21 mouse cellular contexts compared by ENCODE assay signal in the genomic region with DNA sequence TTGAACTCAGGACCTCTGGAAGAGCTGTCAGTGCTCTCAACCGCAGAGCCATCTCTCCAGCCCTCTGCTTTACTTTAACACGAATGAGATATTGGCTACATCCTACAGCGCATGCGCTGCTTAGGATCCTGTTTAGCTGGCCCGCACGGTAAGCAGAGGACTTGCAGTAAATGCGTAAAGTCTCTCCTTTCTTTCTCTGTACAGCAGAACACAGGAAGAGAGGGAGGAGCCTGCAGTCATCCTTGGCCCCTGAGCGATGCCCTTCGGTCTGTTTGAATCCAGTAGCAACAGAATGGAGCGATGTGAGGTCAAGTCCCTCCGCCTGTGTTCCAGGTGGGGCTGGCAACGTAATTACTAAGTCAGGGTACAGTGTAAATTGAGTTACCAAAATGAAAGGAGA. TPM values are rescaled to one million over a fixed set of nuclear protein-coding genes. Genes with fewer than 3 reads are reported as not detected.
DNase-seq lines count a peak whose midpoint lies in the region; ATAC-seq lines count a peak whose summit lies in the region.
"Had no signal": no experiment of that assay in that cellular context is flagged by ENCODE, and none has a peak within 500 bp of the region (broad histone marks: within the 10 kb centered on the region; RNA-seq: fewer than 3 reads in every experiment).

No protein-coding gene starts in this region.

- H3K4me2 ChIP-seq in embryonic facial prominence, embryonic 13.5 days, result peak overlapping the region; percentile 18; the same call in 1 of the 2 replicates
- H3K4me2 ChIP-seq: embryonic facial prominence, embryonic 15.5 days; heart, embryonic 13.5 days; hindbrain, embryonic 13.5 days; liver, embryonic 11.5 days; midbrain, embryonic 15.5 days; neural tube, embryonic 15.5 days had no signal

- no peak overlapping the region for H3K9ac ChIP-seq in embryonic facial prominence, embryonic 13.5 days
- H3K9ac ChIP-seq: embryonic facial prominence, embryonic 15.5 days; heart, embryonic 13.5 days; hindbrain, embryonic 13.5 days; midbrain, embryonic 15.5 days; neural tube, embryonic 15.5 days had no signal

- H3K27me3 ChIP-seq in embryonic facial prominence, embryonic 13.5 days, result no peaks in the 10 kb centered on the region
- no peaks in the 10 kb centered on the region for H3K27me3 ChIP-seq in embryonic facial prominence, embryonic 10.5 days (replicated peaks; ENCODE audit: low read depth, poor library complexity, severe bottlenecking)
- H3K27me3 ChIP-seq: embryonic facial prominence, embryonic 15.5 days; heart, embryonic 13.5 days; midbrain, embryonic 15.5 days had no signal

- 53% methylated on average over 12 of the region's 12 CpGs for WGBS in embryonic facial prominence, embryonic 13.5 days
- WGBS in embryonic facial prominence, embryonic 10.5 days, result 70% methylated on average over 12 of the region's 12 CpGs

- no peaks in the 10 kb centered on the region for H3K9me3 ChIP-seq in embryonic facial prominence, embryonic 13.5 days
- no peaks in the 10 kb centered on the region for H3K9me3 ChIP-seq in embryonic facial prominence, embryonic 10.5 days
- H3K9me3 ChIP-seq: embryonic facial prominence, embryonic 15.5 days; heart, embryonic 13.5 days; hindbrain, embryonic 13.5 days; megakaryocyte, embryonic 14.5 days; midbrain, embryonic 15.5 days; neural tube, embryonic 15.5 days had no signal

- H3K4me1 ChIP-seq in embryonic facial prominence, embryonic 13.5 days, result peaks cover 10% of the 10 kb centered on the region; the same call in 1 of the 2 replicates
- H3K4me1 ChIP-seq in embryonic facial prominence, embryonic 10.5 days, result peaks cover 10% of the 10 kb centered on the region; the same call in 1 of the 2 replicates
- H3K4me1 ChIP-seq: embryonic facial prominence, embryonic 15.5 days; hindbrain, embryonic 13.5 days; megakaryocyte, embryonic 14.5 days; neural tube, embryonic 15.5 days had no signal

- no peak for ATAC-seq in embryonic facial prominence, embryonic 13.5 days (ENCODE audit: insufficient number of reproducible peaks, insufficient read depth, low FRiP score, low TSS enrichment, low read depth)
- peak; percentile 61 for ATAC-seq in inflammation-experienced regulatory T-cells, adult 6 months
- no peak for ATAC-seq in megakaryocyte, adult 5-6 weeks (ENCODE audit: poor library complexity, severe bottlenecking)
- ATAC-seq: intestine, embryonic 16.5 days; midbrain, embryonic 15.5 days had no signal

- H3K36me3 ChIP-seq in embryonic facial prominence, embryonic 13.5 days, result no peaks in the 10 kb centered on the region
- H3K36me3 ChIP-seq in embryonic facial prominence, embryonic 10.5 days (replicated peaks), result no peaks in the 10 kb centered on the region
- H3K36me3 ChIP-seq: embryonic facial prominence, embryonic 15.5 days; heart, embryonic 13.5 days; hindbrain, embryonic 13.5 days; midbrain, embryonic 15.5 days; neural tube, embryonic 15.5 days had no signal

- no peak overlapping the region for H3K4me3 ChIP-seq in embryonic facial prominence, embryonic 13.5 days
- H3K4me3 ChIP-seq in embryonic facial prominence, embryonic 10.5 days, result no peak overlapping the region
- H3K4me3 ChIP-seq: embryonic facial prominence, embryonic 15.5 days; heart, embryonic 13.5 days; hindbrain, embryonic 13.5 days; megakaryocyte, embryonic 14.5 days; midbrain, embryonic 15.5 days; myocyte; neural tube, embryonic 15.5 days had no signal

- DNase-seq in embryonic facial prominence, embryonic 10.5 days (ENCODE audit: low spot score), result no peak
- peak; percentile 49 for DNase-seq in thymus, postnatal 14 days
- no peak for DNase-seq in thymus, adult 18-20 months
- DNase-seq in thymus, postnatal 4 days, result peak; percentile 47
- DNase-seq in liver, result no peak
- DNase-seq: cerebellum, adult 9-10 months; kidney, postnatal 14 days; lung, adult 18-20 months; lung, postnatal 14 days had no signal

- no peak overlapping the region for H3K27ac ChIP-seq in embryonic facial prominence, embryonic 13.5 days
- no peak overlapping the region for H3K27ac ChIP-seq in embryonic facial prominence, embryonic 10.5 days (replicated peaks)
- H3K27ac ChIP-seq: embryonic facial prominence, embryonic 15.5 days; heart, embryonic 13.5 days; hindbrain, embryonic 13.5 days; midbrain, embryonic 15.5 days; neural tube, embryonic 15.5 days had no signal

RNA-seq across cellular contexts. Expression of gene Lef1, which starts 16.5 kb away (rescaled TPM):
- polyA plus RNA-seq in embryonic facial prominence, embryonic 13.5 days (2015; fragmentation: Nextera tagmentation; extraction: Ambion mirVana), result 117 and 134 TPM in 2 replicates
- 51.2 and 61.3 TPM in 2 replicates for polyA plus RNA-seq in embryonic facial prominence, embryonic 10.5 days (2016; fragmentation: Nextera tagmentation; extraction: Ambion mirVana)
- 100 to 1,000 TPM; 103 to 195 (median 174) TPM for polyA plus RNA-seq in inflammation-experienced regulatory T-cells, adult 6 months (2017; shearing (Covaris generic))
- total RNA-seq in megakaryocyte, adult 5-6 weeks (2015), result 1.5 and 1.6 TPM in 2 replicates
- 0.66 and 1.1 TPM in 2 replicates for total RNA-seq in megakaryocyte, adult 5-6 weeks (2017)

Comparison
In these comparisons a context has a peak if more than half of its experiments do, and no peak if none do; other contexts are left out.
1. DNase-seq: peak in thymus, postnatal 14 days (single experiment) and thymus, postnatal 4 days (single experiment); none in embryonic facial prominence, embryonic 10.5 days (single experiment), thymus, adult 18-20 months (0 of 2) and liver (single experiment).